Mouse (Mus musculus): ENCODE results near the gene Dohh.

DNA sequence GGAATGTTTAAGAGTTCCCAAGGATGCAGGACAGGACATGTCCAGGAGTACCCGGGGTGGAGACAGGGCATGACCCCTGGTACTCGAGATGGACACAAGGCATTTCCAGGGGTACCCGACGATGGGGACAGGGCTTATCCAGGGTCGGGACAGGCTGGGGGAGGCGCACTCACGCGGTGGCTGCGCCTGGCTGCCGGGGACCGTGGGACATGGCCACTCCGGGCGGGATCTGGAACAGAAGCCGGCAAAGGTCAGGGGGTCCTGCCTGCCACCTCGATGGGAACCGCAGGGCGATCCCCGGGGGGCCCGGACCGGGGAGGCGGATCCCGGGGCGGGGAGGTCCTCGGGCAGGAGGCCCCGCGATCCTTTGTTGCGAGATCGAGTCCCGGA is 34.3 kb upstream of the Dohh start:
- no peak for TF ChIP-seq TAL1 (IDR thresholded peaks at IDR 0.05; ENCODE audit: low read length)
- no peak for TF ChIP-seq GATA1 (IDR thresholded peaks at IDR 0.05; ENCODE audit: low read length)
